Mouse (Mus musculus): ENCODE data around the gene Proser3. TPM values are rescaled to one million over a fixed set of nuclear protein-coding genes. Genes with fewer than 3 reads are reported as not detected.

Proser3 gene
- polyA plus RNA-seq, 1 experiment from 2014 or later: 18.6 TPM

GRCm38 (mm10) chr7:30493401-30493931 lies 58.6 kb downstream of the Proser3 start, which contains the start of gene Prodh2:
Prodh2 (plus strand) TSS chr7:30493622.
- Histone ChIP-seq H3K4me2 (no peak within 1 kb of the TSS), H3K27me3 (peaks cover 21% of the 10 kb centered on the region; the same call in 1 of the 2 replicates), H3K9me3 (no peaks in the 10 kb centered on the region), H3K36me3 (replicated peaks) (no peaks in the 10 kb centered on the region), H3K4me1 (peaks cover 4% of the 10 kb centered on the region), H3K27ac (no peak within 1 kb of the TSS), H3K4me3 (replicated peaks) (no peak within 1 kb of the TSS), H3K9ac (no peak within 1 kb of the TSS)
- 53% methylated on average over 11 of the region's 11 CpGs for whole genome bisulfite sequencing
- no peak for ATAC-seq (ENCODE audit: low FRiP score)

GRCm38 (mm10) chr7:30492765-30493164 lies 59.3 kb downstream of the Proser3 start:
- H3K9me3 ChIP-seq: no peaks in the 10 kb centered on the region
- no peak for ATAC-seq (ENCODE audit: low FRiP score)
- H3K4me1 ChIP-seq: peaks cover 4% of the 10 kb centered on the region
- H3K27ac ChIP-seq: no peak overlapping the region
- no peak overlapping the region for H3K4me2 ChIP-seq
- no peaks in the 10 kb centered on the region for H3K36me3 ChIP-seq (replicated peaks)
- no peak overlapping the region for H3K9ac ChIP-seq
- no peak overlapping the region for H3K4me3 ChIP-seq (replicated peaks)
- 21% methylated on average over 4 of the region's 4 CpGs for WGBS
- H3K27me3 ChIP-seq: peaks cover 21% of the 10 kb centered on the region; the same call in 1 of the 2 replicates

- no peaks in the 10 kb centered on the region for H3K9me3 ChIP-seq
- H3K36me3 ChIP-seq (replicated peaks): no peaks in the 10 kb centered on the region
- no peak for ATAC-seq (ENCODE audit: low FRiP score)
- peaks cover 21% of the 10 kb centered on the region; the same call in 1 of the 2 replicates for H3K27me3 ChIP-seq
- H3K4me1 ChIP-seq: peaks cover 4% of the 10 kb centered on the region
- no peak overlapping the region for H3K9ac ChIP-seq
- H3K4me3 ChIP-seq (replicated peaks): no peak overlapping the region
- no peak overlapping the region for H3K4me2 ChIP-seq
- 18% methylated on average over 6 of the region's 6 CpGs for WGBS
- H3K27ac ChIP-seq: no peak overlapping the region
These were observed 61.2 kb downstream of the Proser3 start for GRCm38 (mm10) chr7:30490957-30491307.

GRCm38 (mm10) chr7:30490251-30490956 lies 61.7 kb downstream of the Proser3 start:
- no peak for ATAC-seq (ENCODE audit: low FRiP score)
- WGBS: 31% methylated on average over 16 of the region's 16 CpGs

More at GRCm38 (mm10) chr7:30490251-30490956, 61.7 kb downstream of the Proser3 start:
- H3K27ac ChIP-seq: no peak overlapping the region
- H3K4me1 ChIP-seq: peaks cover 4% of the 10 kb centered on the region
- H3K36me3 ChIP-seq (replicated peaks): no peaks in the 10 kb centered on the region
- H3K9me3 ChIP-seq: no peaks in the 10 kb centered on the region
- no peak overlapping the region for H3K4me2 ChIP-seq
- H3K27me3 ChIP-seq: peaks cover 21% of the 10 kb centered on the region; the same call in 1 of the 2 replicates
- no peak overlapping the region for H3K9ac ChIP-seq
- H3K4me3 ChIP-seq (replicated peaks): no peak overlapping the region

Small RNA genes within 50 kb of the gene (microRNA-seq; reads per million reads assigned to microRNA genes)
- gene Gm38670 (3.2 reads per million, percentile 8 among the genes with 10 or more reads in this experiment), gene Mir3569 (not detected)

Other genes starting within 250 kb of the Proser3 start
- 73.2 and 79.0 TPM in 2 replicates for gene Alkbh6, start 243.6 kb downstream of the Proser3 start, polyA plus RNA-seq (2016; fragmentation: Nextera tagmentation; extraction: Ambion mirVana)
- gene Syne4, start 237.5 kb downstream of the Proser3 start, polyA plus RNA-seq (2016; fragmentation: Nextera tagmentation; extraction: Ambion mirVana): 21.8 and 23.5 TPM in 2 replicates
- 2.0 TPM in 1 of 2 replicates, not detected in the other for gene E130208F15Rik, start 230.6 kb downstream of the Proser3 start, polyA plus RNA-seq (2016; fragmentation: Nextera tagmentation; extraction: Ambion mirVana)
- gene Sdhaf1, start 228.4 kb downstream of the Proser3 start, polyA plus RNA-seq (2016; fragmentation: Nextera tagmentation; extraction: Ambion mirVana): 22.0 and 23.8 TPM in 2 replicates
- 7.3 and 8.1 TPM in 2 replicates for gene Lrfn3, start 189.5 kb downstream of the Proser3 start, polyA plus RNA-seq (2016; fragmentation: Nextera tagmentation; extraction: Ambion mirVana)
- gene Tyrobp, start 138.5 kb downstream of the Proser3 start, polyA plus RNA-seq (2016; fragmentation: Nextera tagmentation; extraction: Ambion mirVana): 11.3 and 11.7 TPM in 2 replicates
- gene Hcst, start 132.4 kb downstream of the Proser3 start, polyA plus RNA-seq (2016; fragmentation: Nextera tagmentation; extraction: Ambion mirVana): not detected in 2 replicates
- 0.97 and 1.4 TPM in 2 replicates for gene Nfkbid, start 130.6 kb downstream of the Proser3 start, polyA plus RNA-seq (2016; fragmentation: Nextera tagmentation; extraction: Ambion mirVana)
- 214 and 237 TPM in 2 replicates for gene Aplp1, start 106.8 kb downstream of the Proser3 start, polyA plus RNA-seq (2016; fragmentation: Nextera tagmentation; extraction: Ambion mirVana)
- 1.1 and 1.6 TPM in 2 replicates for gene Kirrel2, start 94.6 kb downstream of the Proser3 start, polyA plus RNA-seq (2016; fragmentation: Nextera tagmentation; extraction: Ambion mirVana)
- gene Nphs1, start 94.0 kb downstream of the Proser3 start, polyA plus RNA-seq (2016; fragmentation: Nextera tagmentation; extraction: Ambion mirVana): 0.09 and 0.35 TPM in 2 replicates
- gene Prodh2, start 58.7 kb downstream of the Proser3 start, polyA plus RNA-seq (2016; fragmentation: Nextera tagmentation; extraction: Ambion mirVana): not detected in 2 replicates
- 89.4 and 98.9 TPM in 2 replicates for gene Arhgap33, start 17.2 kb downstream of the Proser3 start, polyA plus RNA-seq (2016; fragmentation: Nextera tagmentation; extraction: Ambion mirVana)
- 7.9 and 8.4 TPM in 2 replicates for gene Hspb6, start 121 bp downstream of the Proser3 start, polyA plus RNA-seq (2016; fragmentation: Nextera tagmentation; extraction: Ambion mirVana)
- 51.7 and 63.1 TPM in 2 replicates for gene Lin37, start 7.5 kb upstream of the Proser3 start, polyA plus RNA-seq (2016; fragmentation: Nextera tagmentation; extraction: Ambion mirVana)
- gene U2af1l4, start 11.0 kb upstream of the Proser3 start, polyA plus RNA-seq (2016; fragmentation: Nextera tagmentation; extraction: Ambion mirVana): 88.1 and 95.7 TPM in 2 replicates
- 24.0 and 24.9 TPM in 2 replicates for gene Gm49396, start 11.0 kb upstream of the Proser3 start, polyA plus RNA-seq (2016; fragmentation: Nextera tagmentation; extraction: Ambion mirVana)
- 142 and 145 TPM in 2 replicates for gene Psenen, start 11.3 kb upstream of the Proser3 start, polyA plus RNA-seq (2016; fragmentation: Nextera tagmentation; extraction: Ambion mirVana)
- gene Igflr1, start 13.1 kb upstream of the Proser3 start, polyA plus RNA-seq (2016; fragmentation: Nextera tagmentation; extraction: Ambion mirVana): 3.4 and 5.6 TPM in 2 replicates
- gene Kmt2b, start 36.4 kb upstream of the Proser3 start, polyA plus RNA-seq (2016; fragmentation: Nextera tagmentation; extraction: Ambion mirVana): 13.0 TPM in 2 replicates
- gene Zbtb32, start 46.6 kb upstream of the Proser3 start, polyA plus RNA-seq (2016; fragmentation: Nextera tagmentation; extraction: Ambion mirVana): 0.32 and 0.46 TPM in 2 replicates
- gene Upk1a, start 60.5 kb upstream of the Proser3 start, polyA plus RNA-seq (2016; fragmentation: Nextera tagmentation; extraction: Ambion mirVana): 0.23 and 0.61 TPM in 2 replicates
- gene Cox6b1, start 73.9 kb upstream of the Proser3 start, polyA plus RNA-seq (2016; fragmentation: Nextera tagmentation; extraction: Ambion mirVana): 814 and 871 TPM in 2 replicates
- not detected in 2 replicates for gene Etv2, start 83.6 kb upstream of the Proser3 start, polyA plus RNA-seq (2016; fragmentation: Nextera tagmentation; extraction: Ambion mirVana)
- gene Rbm42, start 98.0 kb upstream of the Proser3 start, polyA plus RNA-seq (2016; fragmentation: Nextera tagmentation; extraction: Ambion mirVana): 144 and 150 TPM in 2 replicates
- 63.7 and 64.5 TPM in 2 replicates for gene Haus5, start 112.7 kb upstream of the Proser3 start, polyA plus RNA-seq (2016; fragmentation: Nextera tagmentation; extraction: Ambion mirVana)
- gene Pmis2, start 119.3 kb upstream of the Proser3 start, polyA plus RNA-seq (2016; fragmentation: Nextera tagmentation; extraction: Ambion mirVana): not detected in 2 replicates
- gene 2200002J24Rik, start 146.6 kb upstream of the Proser3 start, polyA plus RNA-seq (2016; fragmentation: Nextera tagmentation; extraction: Ambion mirVana): 0.33 TPM in 1 of 2 replicates, not detected in the other
- 1.6 and 1.8 TPM in 2 replicates for gene Atp4a, start 159.9 kb upstream of the Proser3 start, polyA plus RNA-seq (2016; fragmentation: Nextera tagmentation; extraction: Ambion mirVana)
- gene Tmem147, start 177.2 kb upstream of the Proser3 start, polyA plus RNA-seq (2016; fragmentation: Nextera tagmentation; extraction: Ambion mirVana): 135 and 144 TPM in 2 replicates
- gene Gapdhs, start 191.4 kb upstream of the Proser3 start, polyA plus RNA-seq (2016; fragmentation: Nextera tagmentation; extraction: Ambion mirVana): 0.49 and 0.69 TPM in 2 replicates
- 1.5 and 2.0 TPM in 2 replicates for gene Sbsn, start 199.2 kb upstream of the Proser3 start, polyA plus RNA-seq (2016; fragmentation: Nextera tagmentation; extraction: Ambion mirVana)
- not detected in 2 replicates for gene Dmkn, start 211.5 kb upstream of the Proser3 start, polyA plus RNA-seq (2016; fragmentation: Nextera tagmentation; extraction: Ambion mirVana)
- not detected in 2 replicates for gene Krtdap, start 235.6 kb upstream of the Proser3 start, polyA plus RNA-seq (2016; fragmentation: Nextera tagmentation; extraction: Ambion mirVana)